Mouse (Mus musculus) gastrocnemius, postnatal 10 days (tissue): ENCODE measurements at regions not wholly inside any gene's neighbourhood (a gene's known extent, or its start where the extent isn't known, plus 50 kb on each side); places are given as distances from the start of the nearest gene placed in this dataset.

Source experiments
- DNase-seq: peaks from one replicate; pipeline ENCODE4 v3.0.0; 2021; ENCODE audit warnings: mixed read lengths

GRCm38 (mm10) chr15:52570256-52570655 lies 1314.5 kb upstream of the Gm7489 start:
- DNase-seq = no peak

GRCm38 (mm10) chr15:52577614-52578013 lies 1307.1 kb upstream of the Gm7489 start:
- DNase-seq = no peak

DNA sequence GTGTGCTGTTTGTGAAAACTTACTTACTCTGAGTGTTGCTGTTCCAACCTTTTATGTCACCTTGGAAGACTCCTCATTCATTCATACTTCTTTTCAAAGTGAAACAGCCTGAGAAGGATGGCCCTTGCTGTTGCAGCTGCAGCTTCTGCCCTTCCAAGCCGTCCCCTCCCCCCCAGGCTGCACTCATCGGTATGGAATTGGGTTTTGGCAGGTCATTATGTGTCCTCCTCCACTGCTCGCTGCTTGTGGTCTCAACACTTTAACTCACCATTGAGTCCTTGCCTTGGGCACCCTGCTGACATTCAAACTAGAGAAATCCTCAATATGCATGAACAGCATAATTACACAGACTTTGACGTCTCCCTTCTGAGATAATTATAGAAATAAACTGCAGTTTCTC lies 1295.3 kb upstream of the Gm7489 start:
- no peak for DNase-seq

DNA sequence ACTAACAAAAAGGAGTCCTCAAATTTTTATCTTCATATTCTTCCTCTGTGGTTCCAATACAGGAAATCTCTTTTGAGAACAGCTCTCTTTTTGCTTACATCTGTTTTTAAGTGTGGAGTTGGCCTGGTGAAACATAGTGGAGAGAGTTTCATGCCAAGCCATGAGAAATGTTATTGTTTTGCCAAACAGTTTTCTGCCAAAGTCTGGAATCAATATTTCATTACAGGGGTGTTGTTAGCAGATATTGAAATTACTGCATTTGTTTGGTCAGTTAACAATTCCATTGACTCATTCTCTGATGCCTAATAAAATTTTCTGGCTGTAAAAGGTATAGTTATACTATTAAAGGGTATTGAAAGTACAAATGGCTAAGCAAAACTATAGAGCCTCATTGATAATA lies 1285.2 kb upstream of the Gm7489 start:
- no peak for DNase-seq

DNA sequence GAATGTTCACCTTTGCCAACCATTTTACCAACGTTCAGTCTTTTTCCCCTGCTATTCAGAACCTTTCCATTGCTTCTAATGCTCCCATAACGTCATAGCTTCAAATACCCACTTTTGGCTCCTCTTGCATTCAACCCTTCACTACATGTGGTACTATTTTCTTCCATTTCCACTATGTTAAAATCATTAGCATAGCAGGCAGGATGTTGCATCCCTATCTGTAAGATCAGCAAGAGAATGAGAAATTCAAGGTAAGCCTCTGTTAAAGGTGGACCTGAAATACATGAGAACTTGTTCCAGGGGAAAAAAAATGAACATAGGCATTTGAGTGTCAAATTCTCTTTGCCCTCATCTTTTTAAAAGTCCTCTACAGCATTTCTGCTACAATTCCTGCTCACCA lies 1284.7 kb upstream of the Gm7489 start:
- no peak for DNase-seq

- no peak for DNase-seq
These were observed 1244.9 kb upstream of the Gm7489 start for GRCm38 (mm10) chr15:52639790-52640189.

GRCm38 (mm10) chr15:52645961-52646360 lies 1238.7 kb upstream of the Gm7489 start:
- DNase-seq = no peak

DNA sequence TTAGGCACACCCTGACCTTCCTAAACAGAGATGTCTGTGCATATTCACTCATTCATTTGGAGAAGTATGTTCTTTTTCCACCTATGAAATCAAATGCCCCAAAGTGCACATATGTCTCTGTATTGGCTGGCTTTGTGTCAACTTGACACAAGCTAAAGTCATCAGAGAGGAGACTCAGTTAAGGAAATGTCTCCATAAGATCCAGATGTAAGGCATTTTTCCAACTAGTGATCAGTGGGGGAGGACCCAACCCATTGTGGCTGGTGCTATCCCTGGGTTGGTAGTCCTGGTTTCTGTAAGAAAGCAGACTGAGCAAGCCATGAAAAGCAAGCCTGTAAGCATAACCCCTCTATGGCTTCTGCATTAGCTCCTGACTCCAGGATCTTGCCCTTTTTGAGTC lies 1226.8 kb upstream of the Gm7489 start:
- DNase-seq = no peak
